Mouse (Mus musculus) retina, embryonic 14.5 days (tissue): ENCODE results near the gene Olfr292.

ENCODE experiments used
- DNase-seq: peaks from one replicate; pipeline ENCODE4 v3.0.0-alpha.2; 2015; ENCODE audit warnings: low spot score

The Olfr292 gene

DNA sequence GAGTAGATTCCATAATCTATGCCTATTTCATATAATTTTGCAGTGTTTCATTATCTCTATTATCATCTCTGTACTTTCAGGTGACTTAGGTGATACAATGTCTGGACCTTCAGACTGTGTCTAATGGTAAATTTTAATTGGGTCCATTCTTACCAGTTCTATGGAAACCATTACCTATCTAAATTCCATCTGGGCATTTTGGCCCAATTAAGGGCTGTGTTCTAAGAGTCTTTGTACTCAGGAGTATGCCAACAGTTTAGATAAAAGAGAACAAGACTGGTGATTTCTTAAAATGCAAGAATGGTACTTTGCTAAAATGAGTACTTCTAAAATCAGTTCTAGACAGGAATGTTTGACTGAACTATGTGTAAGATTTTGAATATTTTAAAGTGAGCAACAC lies at the start of gene Olfr292:
TSS of gene Olfr292 (plus strand) at position 301 of the 400 bp plus-strand sequence.
- no peak for DNase-seq

DNA sequence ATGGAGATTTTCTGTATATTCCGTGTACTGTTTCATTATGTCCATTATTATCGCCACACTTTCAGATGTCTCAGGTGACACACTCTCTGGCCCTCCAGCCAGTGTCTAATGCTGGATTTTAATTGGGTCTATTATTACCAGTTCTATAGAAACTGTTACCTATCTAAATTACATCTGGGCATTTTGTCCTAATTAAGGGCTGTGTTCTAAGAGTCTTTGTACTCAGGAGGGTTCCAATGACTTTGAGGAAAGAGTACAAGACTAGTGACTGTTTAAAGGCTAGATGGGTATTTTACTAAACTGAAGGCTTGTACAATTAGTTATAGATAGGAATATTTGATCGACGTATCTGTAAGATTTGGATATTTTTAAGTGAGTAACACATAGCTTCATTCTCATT lies 39.4 kb upstream of the Olfr292 start, which contains the start of gene Olfr293:
TSS of gene Olfr293 (plus strand) at position 301 of the 400 bp plus-strand sequence.
- no peak for DNase-seq

DNA sequence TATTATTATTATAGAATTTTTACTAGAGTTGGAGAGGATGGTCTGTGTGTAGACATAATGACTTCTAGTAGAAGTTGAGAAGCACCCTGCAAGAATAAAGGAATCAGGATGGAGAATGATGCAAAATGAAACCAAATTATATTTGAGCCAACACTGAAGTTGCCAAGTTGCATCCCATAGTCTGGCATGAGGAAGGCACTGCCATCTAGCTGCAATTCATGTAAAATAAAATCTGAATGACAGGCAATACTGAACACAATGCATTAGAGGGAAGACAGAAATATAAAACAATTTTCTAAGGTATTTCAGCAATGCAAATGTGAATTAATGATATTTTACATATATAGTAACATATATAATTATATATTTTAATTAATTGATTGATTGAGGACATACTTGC lies 36.9 kb downstream of the Olfr292 start:
- DNase-seq: no peak
